Mouse (Mus musculus) kidney, postnatal 10 days (tissue): ENCODE results near the gene Muc3.
A peak's percentile ranks its signal among the peaks of the same experiment; 100 is the strongest.

Experiments
- DNase-seq: peaks from one replicate; pipeline ENCODE4 v3.0.0; 2021; ENCODE audit warnings: mixed read lengths

Gene Muc3

GRCm38 (mm10) chr5:137091560-137091959, 57.6 kb downstream of the Muc3 start:
- DNase-seq, result no peak

GRCm38 (mm10) chr5:137090870-137091269, 58.3 kb downstream of the Muc3 start:
- DNase-seq, result no peak

GRCm38 (mm10) chr5:137087410-137087809, 61.7 kb downstream of the Muc3 start:
- DNase-seq, result peak; percentile 87

- DNase-seq, result no peak
These were observed 63.4 kb downstream of the Muc3 start for GRCm38 (mm10) chr5:137085731-137086130.

- no peak for DNase-seq
These were observed 64.1 kb downstream of the Muc3 start for GRCm38 (mm10) chr5:137085021-137085420.
